Mouse (Mus musculus): ENCODE data around the gene Cuedc1.
"Not testable (repeated sequence)": the region's sequence is repeated elsewhere in the genome, so short reads cannot be mapped to it uniquely, and the experiment has no call there.

The Cuedc1 gene

DNA sequence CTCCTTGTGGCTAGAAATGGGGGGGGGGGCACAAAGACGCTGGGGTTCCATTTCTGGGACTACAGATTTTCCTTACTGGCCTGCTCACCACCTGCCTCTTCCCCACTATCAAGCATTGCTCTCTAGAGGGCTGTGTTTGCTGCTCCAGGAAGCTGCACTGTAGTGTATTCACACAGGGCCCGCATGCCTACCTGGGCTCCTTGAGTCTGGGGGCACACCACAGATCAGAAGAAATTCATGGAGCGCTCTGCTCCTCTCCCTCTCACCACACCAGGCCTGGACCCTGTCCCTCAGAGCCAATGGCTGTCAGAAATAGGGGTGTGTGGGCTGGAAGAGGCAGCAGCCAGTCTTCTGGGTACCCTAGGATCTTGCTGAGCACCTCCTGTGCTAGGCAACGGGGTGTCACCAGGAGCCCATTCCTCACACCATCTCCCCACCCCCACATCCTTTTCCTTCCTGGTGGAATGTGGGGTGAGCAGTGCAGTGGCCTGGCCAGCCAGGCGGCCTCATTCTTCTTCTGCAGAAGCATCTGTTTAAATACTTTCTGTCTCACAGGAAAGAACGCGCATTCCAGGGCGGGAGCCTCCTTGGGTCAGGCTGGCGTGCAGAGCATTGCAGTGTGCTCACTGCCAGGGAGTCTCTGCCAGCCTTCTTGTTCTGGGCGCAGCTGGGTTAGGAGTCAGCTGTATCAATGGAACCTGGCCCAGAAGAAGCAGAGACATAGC, 74.9 kb downstream of the Cuedc1 start:
- DNase-seq (ENCODE audit: low read depth): no peak

DNA sequence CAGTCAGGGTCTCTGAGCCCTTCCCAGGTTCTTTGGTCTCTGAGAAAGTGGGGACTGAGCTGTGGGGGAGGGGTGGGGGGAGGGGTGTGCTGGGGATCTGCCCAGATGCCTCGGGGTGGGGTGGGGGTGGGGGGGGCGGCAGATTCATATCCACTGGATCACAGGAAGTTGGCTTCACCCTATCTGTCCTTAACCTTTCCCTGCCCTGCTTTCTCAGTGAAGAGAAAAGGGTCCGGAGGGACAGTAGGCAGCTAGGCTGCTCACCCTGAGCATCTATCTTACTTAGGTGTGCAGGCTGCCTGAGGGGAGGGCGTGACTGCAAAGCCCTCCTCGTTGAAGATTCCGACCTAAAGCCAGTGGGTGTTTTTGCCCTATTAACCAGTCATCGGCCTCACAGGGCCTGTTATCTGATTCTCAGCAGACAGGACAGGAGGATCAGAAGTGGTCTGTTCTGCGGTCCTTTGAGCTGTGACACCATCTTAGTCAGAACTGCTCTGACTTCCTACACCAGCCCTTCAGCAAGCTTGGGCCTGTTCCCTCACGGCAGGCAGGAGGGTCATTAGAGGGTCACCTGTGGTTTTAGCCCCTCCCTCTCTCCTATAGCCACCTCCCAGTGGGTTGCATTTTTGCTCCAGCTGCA, 75.6 kb downstream of the Cuedc1 start:
- no peak for DNase-seq (ENCODE audit: low read depth)

DNA sequence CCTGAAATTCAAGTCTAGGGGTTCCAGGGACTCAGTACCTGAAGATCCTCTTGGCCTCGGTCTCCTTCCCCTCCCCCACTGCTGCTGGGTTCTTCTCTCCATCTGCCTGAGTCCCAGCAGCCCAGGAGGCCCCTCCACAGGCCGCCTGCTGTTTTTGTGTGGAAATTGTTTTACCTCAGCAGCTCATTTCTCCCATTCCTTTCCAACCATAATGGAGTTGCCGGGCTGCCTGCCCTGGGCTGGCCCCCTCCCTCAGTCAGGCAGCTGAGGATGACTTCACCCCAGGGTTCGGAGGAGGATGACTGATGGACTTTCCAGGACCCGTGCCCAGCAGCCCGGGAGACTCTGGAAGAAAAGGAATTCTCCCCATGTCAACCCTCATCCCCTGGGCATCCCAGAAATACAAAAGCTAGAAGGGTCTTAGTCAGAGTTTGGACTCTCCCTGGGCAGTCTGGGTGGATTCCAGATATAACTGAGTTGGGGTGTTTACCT, 82.7 kb downstream of the Cuedc1 start:
- DNase-seq (ENCODE audit: low read depth): no peak

DNA sequence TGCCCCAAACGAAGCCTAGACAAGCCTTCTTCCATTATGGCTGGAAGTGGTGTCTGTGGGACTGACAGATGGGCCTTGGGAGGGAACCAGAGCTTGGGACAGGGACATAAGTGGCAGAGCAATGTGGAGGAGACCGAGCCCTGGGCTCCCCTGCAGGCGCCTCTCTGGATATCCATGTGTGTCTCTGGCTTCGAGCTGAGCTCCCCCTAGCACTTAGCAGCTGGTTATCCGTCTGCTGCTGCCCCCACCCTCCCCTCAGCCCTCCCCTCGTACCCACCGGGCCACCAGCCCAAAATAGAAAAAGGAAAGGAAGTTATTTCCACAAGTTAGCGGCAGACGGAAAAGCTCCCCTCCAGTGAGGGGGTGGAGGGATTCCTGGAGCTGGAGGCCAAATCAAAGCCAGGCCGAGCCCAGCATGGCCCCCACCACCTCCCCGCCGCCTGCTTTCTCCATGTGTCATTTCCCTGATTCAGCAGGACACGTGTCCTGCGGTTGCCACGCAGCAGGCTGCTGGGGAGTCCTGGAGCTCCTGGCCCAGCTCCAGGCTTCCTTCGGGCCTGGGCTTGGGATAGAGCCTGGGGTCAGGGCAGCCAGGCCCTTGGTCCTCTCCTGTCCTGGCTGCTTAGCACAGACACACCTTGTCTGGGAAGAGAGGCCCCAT, 83.2 kb downstream of the Cuedc1 start:
- DNase-seq (ENCODE audit: low read depth): no peak

DNA sequence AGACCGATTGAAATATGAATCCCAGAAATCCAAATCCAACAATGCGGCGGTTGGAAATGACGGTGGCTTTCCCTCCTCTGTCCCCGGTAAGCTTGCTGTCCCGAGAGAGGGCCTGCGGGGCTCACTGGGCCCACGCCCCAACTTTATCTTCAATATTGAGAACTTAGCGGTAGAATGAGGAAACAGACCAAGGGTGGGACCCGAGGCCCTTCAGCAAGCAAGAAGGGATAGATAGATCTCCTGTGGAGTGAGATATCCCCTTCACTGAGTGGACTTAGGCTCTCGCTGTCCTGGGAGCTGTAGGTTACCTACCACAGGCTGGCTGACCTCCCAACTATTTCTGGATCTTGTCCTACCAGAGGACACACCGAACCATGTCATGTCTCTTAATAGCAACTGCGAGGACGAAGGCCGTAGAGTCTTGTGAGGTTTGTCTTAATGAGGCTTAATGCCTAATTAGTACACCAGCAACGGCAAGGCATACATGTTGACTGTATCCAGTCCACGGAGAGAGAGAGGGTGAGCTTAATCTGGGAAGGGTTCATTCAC, 86.8 kb downstream of the Cuedc1 start:
- no peak for DNase-seq (ENCODE audit: low read depth)

DNA sequence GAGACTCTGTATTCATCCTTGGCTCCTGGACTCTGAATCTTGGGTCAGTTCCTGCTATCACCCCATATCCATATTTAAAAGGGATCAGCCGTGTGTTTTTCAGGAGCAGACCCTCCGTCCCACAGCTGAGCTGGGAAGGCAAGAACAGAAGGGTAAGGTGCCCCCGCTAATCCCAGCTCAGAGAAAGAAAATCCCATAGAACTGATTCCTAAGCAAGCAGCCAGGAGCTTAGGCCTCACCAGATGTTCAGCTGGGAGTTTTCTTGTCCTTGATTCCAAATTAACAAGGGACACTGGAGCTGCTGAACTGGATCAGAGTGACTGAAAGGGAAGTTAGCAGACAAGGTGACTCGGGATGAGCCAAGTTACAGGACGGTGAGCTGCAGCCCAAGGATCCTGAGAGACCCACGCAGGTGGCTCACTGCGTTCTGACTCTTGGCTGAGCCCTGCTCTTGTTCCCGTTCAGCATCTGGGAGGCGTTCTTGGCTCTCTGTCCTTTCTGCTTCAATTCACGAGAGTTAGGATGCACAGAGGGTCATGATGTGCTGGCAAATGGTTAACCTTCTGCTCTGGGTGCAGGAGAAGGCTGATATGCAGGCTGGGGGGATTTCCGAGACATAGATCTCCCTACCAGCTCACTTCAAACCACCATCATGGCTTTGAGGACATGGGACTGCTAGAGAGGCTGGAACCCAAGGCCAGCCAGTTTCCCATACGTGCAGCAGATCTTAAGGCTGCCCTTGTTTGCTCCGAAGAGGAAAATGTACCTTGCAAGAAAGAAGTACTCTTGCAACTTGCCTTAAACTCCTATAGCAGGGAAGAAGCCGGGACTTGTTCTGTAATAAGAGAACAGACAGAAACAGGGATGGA, 88.5 kb downstream of the Cuedc1 start:
- no peak for DNase-seq (ENCODE audit: low read depth)

DNA sequence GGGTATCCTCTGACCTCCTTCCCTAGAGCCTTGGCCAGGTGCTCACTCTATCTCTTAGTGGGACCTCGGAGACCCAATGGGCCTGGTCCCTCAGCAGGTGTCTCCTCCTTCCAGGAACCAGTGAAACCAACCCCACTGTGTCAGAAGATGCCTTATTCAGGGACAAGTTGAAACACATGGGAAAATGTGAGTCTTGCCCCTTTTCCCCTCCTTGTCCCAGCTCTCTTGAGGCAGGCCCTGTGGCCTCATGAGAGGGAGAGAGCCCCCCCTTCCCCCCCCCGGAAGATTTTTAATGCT, 89.0 kb downstream of the Cuedc1 start:
- no peak for DNase-seq (ENCODE audit: low read depth)

DNA sequence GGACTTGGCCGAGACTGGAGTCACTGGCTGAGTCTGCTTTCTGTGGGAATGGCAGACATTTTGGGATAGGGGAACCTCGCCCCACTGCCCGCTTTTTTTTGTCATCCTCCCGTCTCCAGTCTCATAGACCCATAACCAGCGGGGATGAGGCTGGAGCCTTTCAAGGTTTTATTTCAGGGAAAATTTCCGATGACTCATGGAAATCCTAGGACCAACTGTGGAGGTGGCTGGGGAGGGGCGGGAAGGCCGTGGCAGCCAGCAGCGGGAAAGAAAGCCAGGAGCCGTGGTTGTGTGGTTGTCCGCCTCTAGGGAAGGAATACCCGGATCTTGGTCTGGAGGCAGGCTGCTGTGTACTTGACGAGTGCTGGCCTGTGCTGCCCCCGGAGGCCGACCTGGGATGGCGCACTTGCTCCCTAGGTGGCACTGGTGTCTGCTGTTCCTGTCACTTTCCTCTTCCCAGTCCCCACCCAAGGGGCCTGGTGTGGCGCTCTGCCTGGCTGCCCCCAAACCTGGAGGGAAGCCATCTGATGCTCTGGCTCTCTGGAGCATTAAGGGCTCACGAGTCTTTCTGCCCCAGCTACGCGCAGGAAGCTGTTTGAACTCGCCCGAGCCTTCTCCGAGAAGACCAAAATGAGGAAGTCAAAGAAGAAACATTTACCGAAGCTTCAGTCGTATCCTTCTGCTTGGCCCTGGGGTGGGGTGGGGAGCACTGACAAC, 89.7 kb downstream of the Cuedc1 start:
- DNase-seq (ENCODE audit: low read depth): peak; percentile 86

DNA sequence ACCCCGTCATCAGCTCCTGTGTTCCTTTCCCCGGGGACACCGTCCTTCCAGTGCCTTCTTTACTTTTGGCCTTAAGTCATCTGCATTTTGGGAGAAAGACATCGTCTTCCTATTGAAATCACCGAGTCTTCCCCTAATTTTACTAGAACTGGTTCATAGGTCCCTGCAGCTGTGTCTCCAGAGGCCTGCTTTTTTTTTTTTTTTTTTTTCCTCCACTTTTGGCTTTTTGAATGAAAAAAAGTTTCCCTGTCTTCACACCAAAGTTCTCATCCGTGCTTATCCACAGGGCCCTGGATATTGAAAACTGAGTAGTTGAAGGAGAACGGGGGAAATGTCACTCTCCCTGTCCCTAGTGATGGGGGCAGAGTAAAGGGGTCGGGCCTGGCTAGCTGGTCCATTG, 90.4 kb downstream of the Cuedc1 start:
- no peak for DNase-seq (ENCODE audit: low read depth)

DNA sequence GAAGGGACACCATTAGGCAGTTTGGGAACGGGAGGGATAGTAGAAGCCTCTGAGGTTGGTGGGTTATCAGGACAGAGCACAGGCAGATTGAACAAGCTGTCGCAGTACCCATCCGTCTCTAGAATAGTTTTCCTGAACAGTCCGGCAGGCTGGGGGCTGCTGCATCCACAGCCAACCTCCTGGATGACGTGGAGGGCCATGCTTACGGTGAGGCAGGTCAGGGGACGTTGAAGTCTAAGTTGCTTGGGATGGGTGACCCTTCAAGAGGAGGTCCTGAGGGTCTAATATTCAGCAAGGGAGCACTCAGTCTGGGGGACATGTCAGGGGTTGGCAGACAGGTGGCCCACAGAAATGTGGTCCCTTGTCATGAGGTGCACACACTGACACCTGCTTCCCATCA, 90.8 kb downstream of the Cuedc1 start:
- no peak for DNase-seq (ENCODE audit: low read depth)

DNA sequence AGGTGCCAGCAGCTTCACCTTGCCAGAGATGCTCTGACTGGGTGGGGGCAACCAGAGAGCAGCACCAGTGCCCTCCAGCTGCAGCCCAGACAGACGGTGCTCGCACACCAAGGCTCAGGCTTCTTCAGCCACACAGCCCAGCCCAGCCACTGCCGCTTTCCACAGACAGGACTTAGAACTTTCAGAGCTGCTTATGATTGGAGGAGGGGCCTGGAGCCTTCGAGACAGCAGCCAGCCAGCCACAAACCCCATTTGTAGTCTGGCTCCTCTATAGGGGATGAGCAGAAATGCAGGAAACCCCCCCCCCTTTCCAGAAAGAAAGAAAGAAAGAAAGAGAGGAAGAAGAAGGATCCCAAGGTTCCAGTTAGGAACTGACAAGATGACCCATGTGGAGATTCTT, 94.7 kb downstream of the Cuedc1 start:
- DNase-seq (ENCODE audit: low read depth): peak; percentile 63

DNA sequence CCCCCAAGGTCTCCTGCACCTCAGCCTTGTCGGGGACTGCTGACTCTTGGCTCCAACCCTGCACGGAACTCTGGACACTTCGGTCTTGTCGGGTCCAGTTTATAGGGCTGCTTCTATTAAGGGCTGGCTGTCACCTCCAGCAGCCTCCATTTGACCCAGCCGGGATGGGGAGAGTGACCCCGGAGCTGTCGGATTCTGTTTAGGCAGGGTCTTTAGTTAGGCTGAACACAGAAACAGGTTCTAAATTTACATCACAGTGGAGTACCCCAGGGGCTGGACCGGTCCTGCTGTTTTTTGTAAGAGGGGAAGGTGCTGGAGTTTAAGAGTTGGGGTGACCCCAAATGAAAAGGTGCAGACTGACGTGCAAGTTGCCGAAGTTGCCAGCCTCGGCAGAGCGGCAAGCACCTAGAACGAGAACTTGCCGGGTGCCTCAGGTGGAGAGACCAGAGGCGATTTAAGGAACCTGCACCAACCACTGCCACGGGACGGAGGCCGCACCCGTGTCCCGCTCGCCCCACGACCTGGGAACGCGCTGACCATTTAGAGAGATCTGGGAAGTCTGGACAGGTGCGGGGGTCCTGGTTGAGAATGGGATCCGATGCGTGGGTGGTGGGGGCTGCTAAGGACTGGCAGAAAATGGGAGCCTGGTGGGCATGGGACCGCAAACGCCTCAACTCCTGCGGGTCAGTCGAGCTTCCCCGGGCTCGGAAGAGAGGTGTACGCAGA, 95.4 kb downstream of the Cuedc1 start:
- DNase-seq (ENCODE audit: low read depth): peak; percentile 45

DNA sequence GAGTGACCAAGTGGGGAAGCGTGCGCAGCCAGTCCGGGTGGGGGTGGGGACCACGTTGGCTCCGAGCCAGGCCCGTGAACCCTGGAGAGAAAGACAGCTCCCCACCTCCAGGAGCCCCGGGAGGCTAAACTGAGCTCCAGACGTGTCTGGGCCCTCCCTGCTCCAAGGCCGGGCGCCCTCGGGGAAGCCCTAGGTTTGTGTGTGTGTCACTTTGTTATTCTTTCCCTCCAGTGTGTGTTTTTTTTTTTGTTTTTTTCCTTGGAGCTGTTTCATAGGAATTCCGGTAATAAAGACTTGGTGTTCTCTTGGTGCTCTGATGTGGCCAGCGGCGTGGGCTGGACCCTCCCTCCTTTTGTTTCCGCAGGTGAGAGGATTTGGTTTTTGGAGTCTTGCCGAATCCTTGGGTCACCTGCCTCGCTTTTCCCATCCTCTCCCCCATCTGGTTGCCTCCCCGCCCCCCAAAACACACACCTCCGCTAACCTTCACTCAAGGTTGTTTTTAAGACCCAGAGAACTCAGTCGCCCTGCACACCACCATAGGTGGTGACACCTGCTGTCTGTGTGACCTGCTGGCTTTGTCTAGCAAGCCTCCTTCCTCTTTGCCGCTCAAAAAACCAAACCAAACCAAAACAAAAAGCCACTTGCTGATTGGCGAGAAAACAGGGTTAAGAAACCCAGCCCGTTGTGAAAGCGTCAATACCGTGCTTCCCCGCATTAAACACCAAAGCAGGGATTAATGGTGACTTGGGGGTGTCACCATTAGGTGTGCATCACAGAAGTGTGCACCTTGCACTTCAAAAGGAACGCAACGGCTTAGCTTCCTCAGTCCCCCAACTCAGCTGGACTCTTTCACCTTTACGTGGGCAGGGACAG, 96.2 kb downstream of the Cuedc1 start:
- peak; percentile 82 for DNase-seq (ENCODE audit: low read depth)

DNA sequence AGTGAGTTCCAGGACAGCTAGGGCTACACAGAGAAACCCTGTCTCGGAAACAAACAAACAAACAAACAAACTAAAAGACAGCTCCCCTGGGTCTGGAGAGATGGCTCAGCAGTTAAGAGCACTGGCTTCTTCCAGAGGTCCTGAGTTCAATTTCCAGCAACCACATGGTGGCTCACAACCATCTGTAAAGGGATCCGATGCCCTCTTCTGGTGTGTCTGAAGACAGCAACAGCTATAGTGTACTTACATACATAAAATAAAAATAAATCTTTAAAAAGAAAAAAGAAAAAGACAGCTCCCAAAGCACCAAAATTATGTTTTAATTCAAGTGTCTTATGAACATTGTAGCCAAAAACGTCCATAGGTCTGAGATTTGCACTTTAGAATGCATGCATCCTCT, 97.8 kb downstream of the Cuedc1 start:
- not testable (repeated sequence) for DNase-seq (ENCODE audit: low read depth)

DNA sequence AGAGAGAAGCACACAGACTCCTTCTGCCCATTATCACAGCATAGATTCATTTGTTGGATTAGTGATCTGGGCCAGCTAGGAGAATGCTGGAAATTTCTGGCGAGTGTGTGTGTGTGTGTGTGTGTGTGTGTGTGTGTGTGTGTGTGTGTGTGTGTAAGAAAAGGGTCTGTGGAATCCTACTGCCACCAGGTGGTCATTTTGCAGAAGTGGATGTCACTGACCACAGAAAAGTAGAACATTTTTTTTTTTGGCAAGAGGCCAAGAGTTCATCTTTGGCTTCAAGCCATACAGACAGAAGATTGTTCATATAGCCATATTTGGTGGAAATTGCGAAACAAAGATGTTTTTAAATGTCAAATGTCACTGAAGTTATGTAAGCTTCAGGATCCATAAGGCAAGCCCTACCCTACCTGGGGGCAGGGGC, 99.3 kb downstream of the Cuedc1 start:
- DNase-seq (ENCODE audit: low read depth): peak; percentile 80

DNA sequence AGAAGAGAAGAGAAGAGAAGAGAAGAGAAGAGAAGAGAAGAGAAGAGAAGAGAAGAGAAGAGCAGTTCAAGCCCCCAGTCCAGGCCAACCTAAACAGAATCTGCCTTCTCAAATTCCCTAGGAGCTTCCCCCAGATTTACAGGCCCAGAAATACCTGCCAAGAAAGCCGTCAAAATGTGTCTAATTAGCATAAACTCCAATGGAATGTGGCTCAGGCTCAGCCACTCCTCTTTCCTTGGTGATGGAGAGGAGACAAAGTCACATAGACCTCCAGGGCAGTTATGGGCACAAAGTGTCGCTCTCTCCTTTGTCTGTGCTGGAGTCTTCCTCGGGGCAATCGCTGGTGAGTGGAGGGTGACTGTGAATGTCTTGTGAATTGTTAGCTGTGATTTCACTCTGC, 100.4 kb downstream of the Cuedc1 start:
- no peak for DNase-seq (ENCODE audit: low read depth)

DNA sequence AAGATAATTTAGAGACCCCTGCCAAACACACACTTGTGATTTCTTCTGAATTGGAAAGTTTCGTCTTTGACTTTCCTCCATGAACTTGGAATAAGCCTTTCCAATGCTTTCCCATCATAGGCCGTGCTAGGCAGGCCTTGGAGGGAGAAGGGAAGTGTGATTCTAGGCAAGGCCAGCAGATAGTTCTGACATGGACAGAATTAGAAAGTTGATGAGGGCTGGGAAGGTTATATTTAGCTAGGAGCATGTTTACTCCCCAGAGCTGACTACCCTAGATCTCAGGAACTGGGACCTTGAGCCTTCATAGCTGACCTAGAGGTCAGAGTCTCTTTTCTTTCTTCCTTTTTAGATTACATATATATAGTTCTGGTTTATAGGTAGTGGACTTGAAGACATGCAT, 103.3 kb downstream of the Cuedc1 start:
- DNase-seq (ENCODE audit: low read depth): no peak

DNA sequence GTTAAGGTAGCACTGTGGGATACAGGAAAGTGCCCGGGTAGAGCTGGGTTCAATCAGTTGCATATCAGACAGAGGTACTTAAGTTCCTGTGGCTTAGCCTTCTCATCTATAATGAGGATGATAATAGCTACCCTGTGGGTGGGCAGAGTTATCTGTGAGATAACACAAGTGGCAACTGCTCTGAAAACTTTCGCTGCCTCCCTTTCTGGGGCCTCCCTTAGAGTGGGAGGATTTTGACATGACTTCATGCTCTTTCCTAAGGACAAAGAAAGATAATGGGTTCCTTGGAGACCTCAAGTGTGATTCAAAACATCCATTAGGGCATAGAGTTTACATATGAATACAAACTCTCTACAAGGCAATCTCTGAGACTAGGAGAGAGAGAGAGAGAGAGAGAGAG, 104.2 kb downstream of the Cuedc1 start:
- no peak for DNase-seq (ENCODE audit: low read depth)

DNA sequence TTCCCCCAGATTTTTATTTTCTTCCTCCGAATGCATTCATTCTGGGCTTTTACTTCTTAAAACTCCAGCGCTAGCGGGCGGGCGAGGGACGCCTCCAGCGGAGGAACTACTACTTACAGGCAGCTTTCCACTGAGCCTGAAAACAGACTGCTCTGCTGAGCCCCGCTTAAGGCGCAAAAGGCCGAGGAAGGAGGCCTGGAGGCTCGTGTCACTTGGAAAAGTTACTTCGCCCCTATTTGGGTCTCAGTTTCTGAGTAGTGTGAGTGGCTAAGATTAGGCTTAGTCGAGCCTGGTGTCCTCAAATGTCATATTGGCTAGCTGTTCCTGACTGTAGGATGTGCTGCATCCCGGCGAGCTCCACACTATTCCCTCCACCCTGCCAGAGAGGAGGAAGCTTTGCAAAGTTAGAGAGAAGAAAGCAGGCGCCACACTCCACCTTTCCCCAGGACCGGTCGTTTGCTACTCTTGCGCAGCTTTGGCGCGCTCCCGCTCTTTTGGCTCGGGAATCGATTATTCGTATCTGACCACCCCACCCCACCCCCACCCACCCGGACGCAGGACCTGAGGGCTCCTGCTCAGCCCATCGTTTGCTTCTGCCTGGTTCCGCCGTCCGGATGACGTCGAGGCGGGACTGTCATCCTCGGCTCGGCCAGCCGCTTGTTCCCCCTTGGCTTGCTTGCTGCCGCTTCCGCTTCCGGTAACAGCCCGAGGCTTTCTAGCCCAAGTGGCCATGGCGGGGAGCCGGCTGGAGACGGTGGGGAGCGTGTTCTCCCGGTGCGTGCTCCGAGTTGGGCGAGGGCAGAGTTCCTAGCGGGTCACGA, 106.1 kb downstream of the Cuedc1 start, which contains the start of gene Mrps23:
TSS of gene Mrps23 (plus strand) at position 677 of the 821 bp plus-strand sequence.
- DNase-seq (ENCODE audit: low read depth): peak; percentile 91

All from naive thymus-derived CD4-positive, alpha-beta T cell, adult 2 months (primary cell).